Mouse (Mus musculus) embryonic fibroblast, embryonic 13.5 days (primary cell): ENCODE measurements around the gene Prpf8.

Source experiments
- CTCF ChIP-seq: IDR thresholded peaks from 2 replicates; pipeline ENCODE4 v1.5.1; 2011; ENCODE audit warnings: mild to moderate bottlenecking, control low read depth, low read length, moderate library complexity, borderline replicate concordance; ENCODE audit not compliant: insufficient read depth
- POLR2A ChIP-seq: IDR thresholded peaks from 2 replicates; pipeline ENCODE4 v1.6.1; 2011; ENCODE audit warnings: low read depth, mild to moderate bottlenecking, control low read depth, low read length, moderate library complexity

DNA sequence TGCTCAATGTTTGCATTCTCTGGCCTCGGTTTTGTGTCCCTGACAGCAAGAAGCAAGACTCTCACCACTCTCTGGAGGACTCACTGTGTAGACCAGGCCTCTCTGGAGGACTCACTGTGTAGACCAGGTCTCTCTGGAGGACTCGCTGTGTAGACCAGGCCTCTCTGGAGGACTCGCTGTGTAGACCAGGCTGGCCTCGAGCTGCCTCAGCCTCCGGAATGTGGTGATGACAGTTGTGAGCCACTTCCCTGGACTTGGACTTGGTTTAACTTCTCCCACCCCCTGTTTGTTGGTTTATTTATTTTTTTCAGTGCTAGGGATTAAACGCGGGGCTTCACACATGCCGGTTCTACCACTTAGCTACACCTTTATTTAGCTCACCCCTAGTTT lies 50.4 kb downstream of the Prpf8 start:
- TF ChIP-seq CTCF (no peak), POLR2A (no peak)
